Mouse (Mus musculus): ENCODE measurements around the gene Arid5a. TPM values are rescaled to one million over a fixed set of nuclear protein-coding genes. Genes with fewer than 3 reads are reported as not detected.

Gene Arid5a
- polyA plus RNA-seq, 1 experiment from 2014 or later = 7.9 TPM

- WGBS = 27% methylated on average over 3 of the region's 3 CpGs
- Histone ChIP-seq H3K4me3 (ENCODE audit: low read length) (no peak overlapping the region), H3K36me3 (ENCODE audit: insufficient read depth, low read length) (no peaks in the 10 kb centered on the region), H3K9me3 (ENCODE audit: low read length) (no peaks in the 10 kb centered on the region), H3K27ac (ENCODE audit: low read length) (peak overlapping the region; percentile 96), H3K27me3 (ENCODE audit: insufficient read depth, low read length) (no peaks in the 10 kb centered on the region), H3K4me2 (replicated peaks; ENCODE audit: low read depth, low read length) (0 out of 2 replicates have a peak overlapping the region, but pooled peaks have one; percentile 52), H3K4me1 (ENCODE audit: insufficient read depth, low read length) (peaks cover 65% of the 10 kb centered on the region), H3K9ac (replicated peaks; ENCODE audit: low read length) (peak overlapping the region; percentile 57; the same call in 1 of the 2 replicates)
- ATAC-seq (ENCODE audit: low FRiP score, low TSS enrichment) = peak; percentile 58; the same call in 1 of the 2 replicates
Observed at GRCm38 (mm10) chr1:36270666-36271065, 36.9 kb upstream of the Arid5a start.

GRCm38 (mm10) chr1:36271516-36272230, 35.9 kb upstream of the Arid5a start:
- Histone ChIP-seq H3K4me3 (ENCODE audit: low read length) (peak overlapping the region; percentile 39), H3K9me3 (ENCODE audit: low read length) (no peaks in the 10 kb centered on the region), H3K9ac (replicated peaks; ENCODE audit: low read length) (peak overlapping the region; percentile 57), H3K36me3 (ENCODE audit: insufficient read depth, low read length) (no peaks in the 10 kb centered on the region), H3K27ac (ENCODE audit: low read length) (peak overlapping the region; percentile 96), H3K27me3 (ENCODE audit: insufficient read depth, low read length) (no peaks in the 10 kb centered on the region), H3K4me2 (replicated peaks; ENCODE audit: low read depth, low read length) (peak overlapping the region; percentile 52), H3K4me1 (ENCODE audit: insufficient read depth, low read length) (peaks cover 69% of the 10 kb centered on the region)
- WGBS = 66% methylated on average over 8 of the region's 8 CpGs
- no peak for ATAC-seq (ENCODE audit: low FRiP score, low TSS enrichment)

- H3K27ac ChIP-seq (ENCODE audit: low read length) = peak overlapping the region; percentile 96
- no peaks in the 10 kb centered on the region for H3K36me3 ChIP-seq (ENCODE audit: insufficient read depth, low read length)
- H3K9me3 ChIP-seq (ENCODE audit: low read length) = no peaks in the 10 kb centered on the region
- no peak for ATAC-seq (ENCODE audit: low FRiP score, low TSS enrichment)
- 46% methylated on average over 5 of the region's 5 CpGs for WGBS
- no peaks in the 10 kb centered on the region for H3K27me3 ChIP-seq (ENCODE audit: insufficient read depth, low read length)
- H3K4me1 ChIP-seq (ENCODE audit: insufficient read depth, low read length) = peaks cover 64% of the 10 kb centered on the region
- H3K4me3 ChIP-seq (ENCODE audit: low read length) = peak overlapping the region; percentile 39
- peak overlapping the region; percentile 57 for H3K9ac ChIP-seq (replicated peaks; ENCODE audit: low read length)
- peak overlapping the region; percentile 52 for H3K4me2 ChIP-seq (replicated peaks; ENCODE audit: low read depth, low read length)
Observed at GRCm38 (mm10) chr1:36272546-36272945, 35.0 kb upstream of the Arid5a start.

- peak; percentile 73 for ATAC-seq (ENCODE audit: low FRiP score, low TSS enrichment)
Observed at GRCm38 (mm10) chr1:36273288-36273687, 34.2 kb upstream of the Arid5a start.

GRCm38 (mm10) chr1:36274455-36274854, 33.1 kb upstream of the Arid5a start, which contains the start of gene Neurl3:
Neurl3 (minus strand) TSS chr1:36274679.
- 86% methylated on average over 5 of the region's 5 CpGs for WGBS
- peak within 1 kb of the TSS; percentile 39 for H3K4me3 ChIP-seq (ENCODE audit: low read length)

More at GRCm38 (mm10) chr1:36273288-36273687, 34.2 kb upstream of the Arid5a start:
- Histone ChIP-seq H3K4me3 (ENCODE audit: low read length) (peak overlapping the region; percentile 39), H3K4me2 (replicated peaks; ENCODE audit: low read depth, low read length) (peak overlapping the region; percentile 52), H3K4me1 (ENCODE audit: insufficient read depth, low read length) (peaks cover 64% of the 10 kb centered on the region), H3K9ac (replicated peaks; ENCODE audit: low read length) (peak overlapping the region; percentile 57), H3K27ac (ENCODE audit: low read length) (peak overlapping the region; percentile 96), H3K36me3 (ENCODE audit: insufficient read depth, low read length) (no peaks in the 10 kb centered on the region), H3K9me3 (ENCODE audit: low read length) (no peaks in the 10 kb centered on the region), H3K27me3 (ENCODE audit: insufficient read depth, low read length) (no peaks in the 10 kb centered on the region)
- WGBS = 1% methylated on average over 9 of the region's 9 CpGs

GRCm38 (mm10) chr1:36275635-36276389, 31.7 kb upstream of the Arid5a start:
- Histone ChIP-seq H3K36me3 (ENCODE audit: insufficient read depth, low read length) (no peaks in the 10 kb centered on the region), H3K9ac (replicated peaks; ENCODE audit: low read length) (no peak overlapping the region), H3K27me3 (ENCODE audit: insufficient read depth, low read length) (no peaks in the 10 kb centered on the region), H3K27ac (ENCODE audit: low read length) (no peak overlapping the region), H3K9me3 (ENCODE audit: low read length) (no peaks in the 10 kb centered on the region), H3K4me3 (ENCODE audit: low read length) (no peak overlapping the region), H3K4me1 (ENCODE audit: insufficient read depth, low read length) (peaks cover 44% of the 10 kb centered on the region), H3K4me2 (replicated peaks; ENCODE audit: low read depth, low read length) (no peak overlapping the region)
- ATAC-seq (ENCODE audit: low FRiP score, low TSS enrichment) = no peak
- WGBS = 59% methylated on average over 13 of the region's 13 CpGs

More at GRCm38 (mm10) chr1:36274455-36274854, 33.1 kb upstream of the Arid5a start, which contains the start of gene Neurl3:
- ATAC-seq (ENCODE audit: low FRiP score, low TSS enrichment) = no peak
- Histone ChIP-seq H3K4me1 (ENCODE audit: insufficient read depth, low read length) (peaks cover 58% of the 10 kb centered on the region), H3K27me3 (ENCODE audit: insufficient read depth, low read length) (no peaks in the 10 kb centered on the region), H3K36me3 (ENCODE audit: insufficient read depth, low read length) (no peaks in the 10 kb centered on the region), H3K4me2 (replicated peaks; ENCODE audit: low read depth, low read length) (peak within 1 kb of the TSS; percentile 52), H3K9me3 (ENCODE audit: low read length) (no peaks in the 10 kb centered on the region), H3K27ac (ENCODE audit: low read length) (peak within 1 kb of the TSS; percentile 96), H3K9ac (replicated peaks; ENCODE audit: low read length) (peak within 1 kb of the TSS; percentile 57)

- H3K4me3 ChIP-seq (ENCODE audit: low read length) = no peak overlapping the region
Observed at GRCm38 (mm10) chr1:36277267-36278060, 30.1 kb upstream of the Arid5a start.

GRCm38 (mm10) chr1:36279202-36279601, 28.3 kb upstream of the Arid5a start:
- WGBS = 14% methylated on average over 3 of the region's 3 CpGs
- Histone ChIP-seq H3K4me1 (ENCODE audit: insufficient read depth, low read length) (peaks cover 12% of the 10 kb centered on the region), H3K36me3 (ENCODE audit: insufficient read depth, low read length) (no peaks in the 10 kb centered on the region), H3K27ac (ENCODE audit: low read length) (no peak overlapping the region), H3K9ac (replicated peaks; ENCODE audit: low read length) (no peak overlapping the region), H3K9me3 (ENCODE audit: low read length) (no peaks in the 10 kb centered on the region), H3K4me3 (ENCODE audit: low read length) (no peak overlapping the region), H3K27me3 (ENCODE audit: insufficient read depth, low read length) (no peaks in the 10 kb centered on the region), H3K4me2 (replicated peaks; ENCODE audit: low read depth, low read length) (no peak overlapping the region)
- peak; percentile 26; the same call in 1 of the 2 replicates for ATAC-seq (ENCODE audit: low FRiP score, low TSS enrichment)

More at GRCm38 (mm10) chr1:36277267-36278060, 30.1 kb upstream of the Arid5a start:
- Histone ChIP-seq H3K36me3 (ENCODE audit: insufficient read depth, low read length) (no peaks in the 10 kb centered on the region), H3K9ac (replicated peaks; ENCODE audit: low read length) (no peak overlapping the region), H3K4me1 (ENCODE audit: insufficient read depth, low read length) (peaks cover 28% of the 10 kb centered on the region), H3K27me3 (ENCODE audit: insufficient read depth, low read length) (no peaks in the 10 kb centered on the region), H3K4me2 (replicated peaks; ENCODE audit: low read depth, low read length) (no peak overlapping the region), H3K9me3 (ENCODE audit: low read length) (no peaks in the 10 kb centered on the region), H3K27ac (ENCODE audit: low read length) (no peak overlapping the region)
- WGBS = 23% methylated on average over 7 of the region's 7 CpGs
- ATAC-seq (ENCODE audit: low FRiP score, low TSS enrichment) = 0 out of 2 replicates have a peak, but pooled peaks have one; percentile 5

GRCm38 (mm10) chr1:36280938-36281337, 26.6 kb upstream of the Arid5a start:
- H3K4me2 ChIP-seq (replicated peaks; ENCODE audit: low read depth, low read length) = no peak overlapping the region
- H3K27ac ChIP-seq (ENCODE audit: low read length) = no peak overlapping the region
- H3K9ac ChIP-seq (replicated peaks; ENCODE audit: low read length) = no peak overlapping the region
- WGBS = 92% methylated on average over 3 of the region's 3 CpGs
- 0 out of 2 replicates have a peak, but pooled peaks cover under 1% of the 10 kb centered on the region for H3K4me1 ChIP-seq (ENCODE audit: insufficient read depth, low read length)
- no peaks in the 10 kb centered on the region for H3K9me3 ChIP-seq (ENCODE audit: low read length)
- no peaks in the 10 kb centered on the region for H3K36me3 ChIP-seq (ENCODE audit: insufficient read depth, low read length)
- no peak for ATAC-seq (ENCODE audit: low FRiP score, low TSS enrichment)
- H3K4me3 ChIP-seq (ENCODE audit: low read length) = no peak overlapping the region
- no peaks in the 10 kb centered on the region for H3K27me3 ChIP-seq (ENCODE audit: insufficient read depth, low read length)
